Comparison of ENCODE assay signal across 9 mouse cellular contexts in genomic region chr12:53292010-53292409, GRCm38 (mm10). TPM values are rescaled to one million over a fixed set of nuclear protein-coding genes. Genes with fewer than 3 reads are reported as not detected.
DNase-seq lines count a peak whose midpoint lies in the region; ATAC-seq lines count a peak whose summit lies in the region.
"Had no signal": no experiment of that assay in that cellular context is flagged by ENCODE, and none has a peak within 500 bp of the region (broad histone marks: within the 10 kb centered on the region; RNA-seq: fewer than 3 reads in every experiment).

No protein-coding gene starts in this region.

- no peak overlapping the region for H3K4me2 ChIP-seq in limb, embryonic 11.5 days (ENCODE audit: low read depth, severe bottlenecking)
- H3K4me2 ChIP-seq in forebrain, embryonic 12.5 days: peak overlapping the region; percentile 35
- H3K4me2 ChIP-seq in limb, embryonic 12.5 days: no peak overlapping the region
- H3K4me2 ChIP-seq in neural tube, embryonic 15.5 days: peak overlapping the region; percentile 20

- H3K27me3 ChIP-seq in limb, embryonic 11.5 days (ENCODE audit: control insufficient read depth, insufficient read depth, low read length): no peaks in the 10 kb centered on the region
- no peaks in the 10 kb centered on the region for H3K27me3 ChIP-seq in limb, embryonic 10.5 days (ENCODE audit: low read depth, poor library complexity, severe bottlenecking)
- no peaks in the 10 kb centered on the region for H3K27me3 ChIP-seq in forebrain, embryonic 12.5 days
- H3K27me3 ChIP-seq in limb, embryonic 12.5 days: no peaks in the 10 kb centered on the region
- H3K27me3 ChIP-seq in neural tube, embryonic 15.5 days (replicated peaks): no peaks in the 10 kb centered on the region

- no peaks in the 10 kb centered on the region for H3K9me3 ChIP-seq in limb, embryonic 11.5 days (ENCODE audit: control insufficient read depth, low read length)
- H3K9me3 ChIP-seq in limb, embryonic 10.5 days (replicated peaks): no peaks in the 10 kb centered on the region
- H3K9me3 ChIP-seq in forebrain, embryonic 12.5 days: no peaks in the 10 kb centered on the region
- no peaks in the 10 kb centered on the region for H3K9me3 ChIP-seq in limb, embryonic 12.5 days
- no peaks in the 10 kb centered on the region for H3K9me3 ChIP-seq in neural tube, embryonic 15.5 days (replicated peaks)

- 75% methylated on average over 8 of the region's 8 CpGs for WGBS in limb, embryonic 11.5 days
- 87% methylated on average over 8 of the region's 8 CpGs for WGBS in limb, embryonic 10.5 days
- 34% methylated on average over 8 of the region's 8 CpGs for WGBS in forebrain, embryonic 12.5 days
- WGBS in limb, embryonic 12.5 days: 73% methylated on average over 8 of the region's 8 CpGs
- WGBS in neural tube, embryonic 15.5 days: 46% methylated on average over 8 of the region's 8 CpGs

- H3K27ac ChIP-seq in limb, embryonic 11.5 days (replicated peaks; ENCODE audit: low read depth, low read length): no peak overlapping the region
- H3K27ac ChIP-seq in limb, embryonic 10.5 days: no peak overlapping the region
- peak overlapping the region; percentile 87 for H3K27ac ChIP-seq in forebrain, embryonic 12.5 days
- peak overlapping the region; percentile 77 for H3K27ac ChIP-seq in limb, embryonic 12.5 days
- peak overlapping the region; percentile 63 for H3K27ac ChIP-seq in neural tube, embryonic 15.5 days (replicated peaks)

- H3K9ac ChIP-seq in limb, embryonic 11.5 days (ENCODE audit: low read length): no peak overlapping the region
- H3K9ac ChIP-seq in forebrain, embryonic 12.5 days: 0 out of 2 replicates have a peak overlapping the region, but pooled peaks have one; percentile 13
- no peak overlapping the region for H3K9ac ChIP-seq in limb, embryonic 12.5 days (replicated peaks)
- no peak overlapping the region for H3K9ac ChIP-seq in neural tube, embryonic 15.5 days (replicated peaks)

- peak; percentile 21 for DNase-seq in limb, embryonic 11.5 days (ENCODE audit: low spot score)
- no peak for DNase-seq in limb, embryonic 10.5 days (ENCODE audit: low spot score)
- no peak for DNase-seq in kidney, postnatal 36 days
- no peak for DNase-seq in right cerebral cortex, postnatal 14 days
- DNase-seq: kidney, adult 11 months; lung, postnatal 14 days had no signal

- no peaks in the 10 kb centered on the region for H3K36me3 ChIP-seq in limb, embryonic 11.5 days (ENCODE audit: control insufficient read depth, insufficient read depth, low read length)
- H3K36me3 ChIP-seq in limb, embryonic 10.5 days: no peaks in the 10 kb centered on the region
- H3K36me3 ChIP-seq in forebrain, embryonic 12.5 days (replicated peaks): no peaks in the 10 kb centered on the region
- H3K36me3 ChIP-seq in limb, embryonic 12.5 days: no peaks in the 10 kb centered on the region
- no peaks in the 10 kb centered on the region for H3K36me3 ChIP-seq in neural tube, embryonic 15.5 days

- ATAC-seq in limb, embryonic 11.5 days (ENCODE audit: insufficient number of reproducible peaks, low FRiP score, low TSS enrichment, low read depth): no peak
- 0 out of 2 replicates have a peak, but pooled peaks have one; percentile 31 for ATAC-seq in forebrain, embryonic 12.5 days (ENCODE audit: low FRiP score)
- no peak for ATAC-seq in limb, embryonic 12.5 days (ENCODE audit: insufficient number of reproducible peaks, insufficient read depth, low FRiP score, low TSS enrichment, low read depth)
- ATAC-seq in neural tube, embryonic 15.5 days (ENCODE audit: low FRiP score): no peak

- no peaks in the 10 kb centered on the region for H3K4me1 ChIP-seq in limb, embryonic 11.5 days (ENCODE audit: control insufficient read depth, insufficient read depth, low read length)
- H3K4me1 ChIP-seq in limb, embryonic 10.5 days: peaks cover 7% of the 10 kb centered on the region
- peaks cover 47% of the 10 kb centered on the region for H3K4me1 ChIP-seq in forebrain, embryonic 12.5 days
- H3K4me1 ChIP-seq in limb, embryonic 12.5 days (replicated peaks): peaks cover 16% of the 10 kb centered on the region
- peaks cover 24% of the 10 kb centered on the region for H3K4me1 ChIP-seq in neural tube, embryonic 15.5 days

- H3K4me3 ChIP-seq in limb, embryonic 11.5 days (ENCODE audit: low read depth, low read length): no peak overlapping the region
- no peak overlapping the region for H3K4me3 ChIP-seq in limb, embryonic 10.5 days
- H3K4me3 ChIP-seq in forebrain, embryonic 12.5 days (replicated peaks): no peak overlapping the region
- H3K4me3 ChIP-seq in limb, embryonic 12.5 days (replicated peaks): no peak overlapping the region
- no peak overlapping the region for H3K4me3 ChIP-seq in neural tube, embryonic 15.5 days (replicated peaks)

RNA-seq across cellular contexts. Expression of gene Npas3, which starts 43.5 kb away (rescaled TPM):
- polyA plus RNA-seq in limb, embryonic 11.5 days (2014; fragmentation: Nextera tagmentation; extraction: Ambion mirVana): 1.8 and 2.3 TPM in 2 replicates
- 0.90 and 0.91 TPM in 2 replicates for polyA plus RNA-seq in limb, embryonic 10.5 days (2016; fragmentation: Nextera tagmentation; extraction: Ambion mirVana)
- 23.1 and 27.7 TPM in 2 replicates for polyA plus RNA-seq in forebrain, embryonic 12.5 days (2016; fragmentation: Nextera tagmentation; extraction: Ambion mirVana)
- polyA plus RNA-seq in limb, embryonic 12.5 days (2016; fragmentation: Nextera tagmentation; extraction: Ambion mirVana): 6.3 and 6.9 TPM in 2 replicates
- polyA plus RNA-seq in neural tube, embryonic 15.5 days (2015; fragmentation: Nextera tagmentation; extraction: Ambion mirVana): 19.9 and 23.2 TPM in 2 replicates

Comparison
In these comparisons a context has a peak if more than half of its experiments do, and no peak if none do; other contexts are left out.
1. H3K27ac ChIP-seq: peak in forebrain, embryonic 12.5 days (single experiment), limb, embryonic 12.5 days (single experiment) and neural tube, embryonic 15.5 days (single experiment); none in limb, embryonic 11.5 days (single experiment) and limb, embryonic 10.5 days (single experiment).
2. H3K4me2 ChIP-seq: peak in forebrain, embryonic 12.5 days (single experiment) and neural tube, embryonic 15.5 days (single experiment); none in limb, embryonic 11.5 days (single experiment) and limb, embryonic 12.5 days (single experiment).